Mouse (Mus musculus): ENCODE measurements around the gene F13a1.

The F13a1 gene

DNA sequence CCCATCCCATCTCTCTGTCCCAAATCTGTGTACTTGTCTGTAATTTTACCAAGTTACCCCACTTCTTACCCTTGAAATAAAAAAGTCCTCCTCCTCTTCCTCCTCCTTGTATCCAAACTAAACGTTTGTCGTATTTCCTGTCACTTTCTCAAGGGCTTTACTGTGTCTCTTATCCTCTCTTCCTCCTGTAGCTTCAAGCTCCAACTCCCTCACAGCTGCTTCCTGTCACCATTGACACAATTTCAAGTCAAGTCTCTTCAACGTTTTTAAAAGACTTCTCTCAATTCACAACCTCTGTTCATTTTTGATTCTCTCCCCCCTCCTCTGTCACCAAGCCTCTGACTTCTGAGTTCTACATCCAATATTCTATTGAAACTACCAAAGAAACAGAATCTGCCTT is at the start of gene F13a1:
Gene F13a1 (minus strand): TSS at position 119 of the 400 bp plus-strand sequence.
- no peak for DNase-seq (ENCODE audit: low read depth, low spot score)

DNA sequence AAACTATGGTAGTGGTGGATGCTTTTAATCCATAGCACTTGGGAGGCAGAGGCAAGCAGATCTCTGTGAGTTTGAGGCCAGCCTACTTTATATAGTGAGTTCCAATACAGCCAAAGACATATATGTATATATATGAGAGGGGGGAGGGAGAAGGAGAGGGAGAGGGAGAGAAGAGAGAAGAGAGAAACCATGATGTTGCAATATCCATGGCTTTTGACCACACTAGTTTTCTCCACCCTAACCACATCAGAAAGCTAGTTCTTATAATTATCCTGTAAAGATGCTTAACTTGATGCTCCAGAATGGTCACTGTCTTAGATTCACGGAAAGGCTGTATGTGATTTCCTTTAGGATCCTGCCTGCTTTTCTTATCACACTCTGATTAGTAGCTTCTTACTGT is 41.6 kb upstream of the F13a1 start:
- DNase-seq (ENCODE audit: low read depth, low spot score): no peak

DNA sequence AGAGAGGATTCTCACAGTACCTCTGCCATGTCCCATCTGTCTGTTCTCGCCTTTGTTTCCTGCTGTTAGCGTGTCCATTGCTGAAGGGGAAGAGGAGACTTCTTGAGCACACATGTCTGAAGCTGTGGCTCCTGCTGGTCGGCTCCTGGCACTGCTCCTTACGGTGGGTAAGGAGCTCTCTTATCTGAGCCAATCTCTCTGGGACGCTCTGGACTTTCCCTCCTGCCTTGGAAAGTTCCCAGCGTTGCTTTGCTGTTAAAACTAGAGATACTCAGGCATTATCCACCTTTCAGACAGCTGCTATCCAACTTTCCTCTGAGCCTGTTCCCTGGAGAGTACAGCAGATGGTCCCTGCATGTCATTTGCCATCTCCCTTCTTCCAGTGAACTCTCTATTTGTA is 39.1 kb upstream of the F13a1 start:
- no peak for DNase-seq (ENCODE audit: low read depth, low spot score)

- DNase-seq (ENCODE audit: low read depth, low spot score): no peak
These were observed 31.6 kb upstream of the F13a1 start for GRCm38 (mm10) chr13:37081506-37082241.

DNA sequence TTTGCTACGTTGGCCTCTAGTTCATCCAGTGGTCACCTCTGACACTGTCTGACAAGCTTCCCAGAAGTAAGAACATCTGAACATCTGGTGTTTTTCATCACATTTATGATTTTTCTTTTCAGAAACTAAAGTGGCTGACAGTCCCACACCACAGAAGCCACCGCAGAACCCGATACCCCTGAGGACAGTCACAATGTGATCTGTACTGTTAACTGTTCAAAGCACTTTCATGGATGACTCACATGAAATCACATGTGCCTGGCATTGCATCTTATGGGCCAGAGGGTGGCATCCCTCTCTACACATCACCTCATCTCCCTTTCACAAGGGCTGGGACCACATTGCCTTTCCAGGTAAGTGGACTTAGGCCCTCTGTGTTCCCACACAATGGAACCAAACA is 21.3 kb upstream of the F13a1 start:
- DNase-seq (ENCODE audit: low read depth, low spot score): no peak

GRCm38 (mm10) chr13:37070824-37071223 is 20.8 kb upstream of the F13a1 start:
- no peak for DNase-seq (ENCODE audit: low read depth, low spot score)

DNA sequence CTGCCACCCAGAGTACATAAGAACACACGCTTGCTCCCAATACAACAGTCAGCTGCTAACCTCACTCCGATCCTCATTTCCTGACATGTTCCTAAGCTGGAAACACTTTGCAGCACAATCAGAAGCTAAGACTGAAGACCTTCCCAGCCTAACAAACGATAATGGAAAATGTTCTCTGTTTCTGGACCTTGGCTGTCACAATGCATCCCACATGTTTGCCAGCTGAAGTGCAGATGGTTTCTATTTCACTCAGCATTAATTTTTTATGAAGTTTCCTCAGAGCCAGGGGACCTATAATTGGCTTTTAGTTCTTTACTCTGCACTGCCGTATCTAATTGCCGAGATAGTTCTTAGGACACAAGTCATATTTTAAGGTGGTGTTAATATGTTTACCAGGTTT is 10.8 kb upstream of the F13a1 start:
- peak; percentile 32 for DNase-seq (ENCODE audit: low read depth, low spot score)

- DNase-seq (ENCODE audit: low read depth, low spot score): peak; percentile 57
These were observed 6.6 kb upstream of the F13a1 start for GRCm38 (mm10) chr13:37056662-37057061.

GRCm38 (mm10) chr13:37049631-37050030 is 413 bp downstream of the F13a1 start:
- DNase-seq (ENCODE audit: low read depth, low spot score): no peak

DNA sequence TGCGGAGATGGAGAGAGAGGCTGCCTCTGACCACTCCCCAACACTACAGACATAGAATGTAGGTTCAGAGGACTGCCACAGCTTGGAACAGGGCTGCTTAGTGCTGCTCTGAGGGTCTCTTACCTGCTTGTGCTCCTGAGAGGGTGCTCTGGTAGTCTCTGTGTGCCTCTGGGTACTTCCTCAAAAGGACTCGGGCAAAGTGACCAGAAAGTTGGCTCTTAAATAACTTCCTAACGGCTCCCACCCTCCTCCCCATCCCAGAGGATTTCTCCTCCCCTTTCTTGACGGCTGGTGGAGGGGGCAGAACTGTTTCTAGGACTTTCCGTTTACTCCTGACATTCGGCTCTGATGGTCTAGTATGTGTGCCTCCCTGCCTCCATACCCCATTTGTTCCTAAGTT is 1.0 kb downstream of the F13a1 start:
- peak; percentile 22 for DNase-seq (ENCODE audit: low read depth, low spot score)

DNA sequence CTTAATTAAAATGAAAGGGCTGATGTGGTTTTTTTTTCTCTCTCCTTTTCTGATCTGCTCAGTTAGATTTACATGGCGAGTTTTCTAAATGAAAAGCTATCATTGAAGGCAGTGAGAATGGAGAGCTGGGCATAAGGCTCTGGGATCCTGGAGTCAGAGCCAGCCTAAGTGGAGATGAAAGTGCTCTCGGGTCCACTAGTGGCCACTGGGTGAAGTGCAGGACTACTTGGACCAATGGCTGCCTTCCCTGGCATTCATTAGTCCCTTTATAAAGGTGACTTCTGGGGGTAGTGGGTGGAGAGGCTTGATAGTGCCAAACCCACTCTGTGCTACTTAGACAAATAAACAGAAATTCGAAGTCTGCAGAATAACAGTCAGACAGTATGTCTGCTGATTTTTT is 5.0 kb downstream of the F13a1 start:
- no peak for DNase-seq (ENCODE audit: low read depth, low spot score)

- DNase-seq (ENCODE audit: low read depth, low spot score): no peak
These were observed 15.3 kb downstream of the F13a1 start for GRCm38 (mm10) chr13:37034745-37035144.

DNA sequence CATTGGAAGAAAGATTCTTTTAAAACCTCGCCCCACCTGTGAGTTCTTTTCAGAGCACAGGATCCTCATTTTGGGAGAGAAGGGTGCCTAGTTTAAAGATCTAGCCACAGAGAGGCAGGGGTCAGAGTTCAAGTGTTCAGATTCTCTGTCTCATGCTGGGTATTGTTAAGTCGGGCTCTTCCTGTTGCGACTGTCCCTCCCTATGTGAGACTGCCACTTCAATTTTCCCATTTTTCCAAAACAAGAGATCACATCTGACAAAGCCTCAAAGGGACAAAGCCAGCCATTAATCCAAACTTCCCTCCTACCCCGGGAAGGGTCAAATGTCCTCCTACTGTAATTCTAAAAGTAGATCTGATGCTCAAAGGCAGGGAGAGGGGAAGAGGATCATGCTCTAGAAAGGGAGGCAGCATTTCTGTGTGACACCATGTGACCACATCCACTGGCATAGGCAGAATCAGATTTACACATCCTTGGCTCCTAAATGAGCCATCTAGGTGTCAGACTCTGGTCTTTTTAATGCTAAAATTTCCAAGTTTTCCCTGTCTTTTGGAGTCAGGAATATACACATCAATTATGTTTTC is 24.0 kb downstream of the F13a1 start:
- no peak for DNase-seq (ENCODE audit: low read depth, low spot score)

DNA sequence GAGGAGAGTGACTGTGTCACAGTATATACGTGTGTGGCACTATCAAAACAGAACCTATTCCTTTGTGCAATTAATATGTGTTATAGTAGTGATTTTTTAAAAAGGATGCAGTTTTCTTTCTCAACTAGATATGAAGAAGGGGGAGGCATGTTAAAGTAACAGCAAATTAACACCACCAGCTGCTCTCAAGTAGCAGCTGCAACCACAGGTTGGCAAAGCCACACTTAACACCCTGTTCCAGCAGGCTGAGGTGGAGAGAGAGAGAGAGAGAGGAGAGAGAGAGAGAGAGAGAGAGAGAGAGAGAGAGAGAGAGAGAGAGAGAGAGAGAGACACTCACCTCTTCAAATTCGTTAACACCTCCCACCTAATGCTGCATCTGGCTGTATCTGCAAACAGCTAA is 28.5 kb downstream of the F13a1 start:
- DNase-seq (ENCODE audit: low read depth, low spot score): no peak

- DNase-seq (ENCODE audit: low read depth, low spot score): no peak
These were observed 39.3 kb downstream of the F13a1 start for GRCm38 (mm10) chr13:37010771-37011170.

GRCm38 (mm10) chr13:37006224-37006623 is 43.8 kb downstream of the F13a1 start:
- DNase-seq (ENCODE audit: low read depth, low spot score): no peak

DNA sequence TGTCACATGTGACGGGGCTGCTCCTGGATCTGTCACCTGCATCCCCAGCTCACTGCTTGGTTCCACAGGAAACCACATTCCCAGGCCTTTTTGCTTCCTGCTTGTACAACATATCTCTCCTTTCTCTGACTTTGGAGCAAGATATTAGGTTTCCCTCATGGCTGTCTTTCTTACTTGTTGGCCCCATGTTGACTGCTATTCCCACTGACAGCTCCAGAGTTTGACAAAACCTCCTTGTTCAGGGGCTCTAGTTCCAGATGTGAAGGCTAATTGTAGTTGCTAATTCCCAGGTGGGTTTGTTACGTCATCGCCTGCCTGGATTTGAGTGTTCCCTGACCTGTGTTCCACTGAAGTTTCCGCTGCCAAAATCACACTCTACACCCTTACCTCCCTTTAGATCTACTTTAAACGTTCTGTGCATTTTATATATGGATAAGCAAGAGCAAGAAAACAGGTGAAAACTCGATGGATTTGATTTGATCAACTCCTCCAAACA is 50.8 kb downstream of the F13a1 start:
- no peak for DNase-seq (ENCODE audit: low read depth, low spot score)

GRCm38 (mm10) chr13:36993593-36993992 is 56.5 kb downstream of the F13a1 start:
- no peak for DNase-seq (ENCODE audit: low read depth, low spot score)

- DNase-seq (ENCODE audit: low read depth, low spot score): no peak
These were observed 61.7 kb downstream of the F13a1 start for GRCm38 (mm10) chr13:36988392-36988791.

DNA sequence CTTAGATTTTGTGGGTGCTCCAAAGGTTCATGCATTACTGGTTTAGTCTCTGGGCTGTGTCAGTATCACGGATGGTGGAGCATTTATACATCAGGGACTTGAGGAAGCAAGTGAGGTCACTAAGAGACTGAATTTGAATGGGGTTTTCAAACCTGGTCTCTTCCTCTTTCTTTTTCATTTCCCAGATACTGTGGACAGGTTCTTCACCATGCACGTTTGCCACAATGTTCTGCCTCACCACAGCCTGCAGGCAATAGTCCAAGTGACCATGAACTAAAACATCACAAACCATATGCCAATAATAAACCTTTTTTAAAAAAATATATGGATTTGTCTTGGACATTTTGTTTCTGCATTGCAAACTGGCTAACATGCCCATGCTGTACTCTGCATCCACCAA is 77.0 kb downstream of the F13a1 start:
- no peak for DNase-seq (ENCODE audit: low read depth, low spot score)

- no peak for DNase-seq (ENCODE audit: low read depth, low spot score)
These were observed 77.8 kb downstream of the F13a1 start for GRCm38 (mm10) chr13:36972226-36972625.

DNA sequence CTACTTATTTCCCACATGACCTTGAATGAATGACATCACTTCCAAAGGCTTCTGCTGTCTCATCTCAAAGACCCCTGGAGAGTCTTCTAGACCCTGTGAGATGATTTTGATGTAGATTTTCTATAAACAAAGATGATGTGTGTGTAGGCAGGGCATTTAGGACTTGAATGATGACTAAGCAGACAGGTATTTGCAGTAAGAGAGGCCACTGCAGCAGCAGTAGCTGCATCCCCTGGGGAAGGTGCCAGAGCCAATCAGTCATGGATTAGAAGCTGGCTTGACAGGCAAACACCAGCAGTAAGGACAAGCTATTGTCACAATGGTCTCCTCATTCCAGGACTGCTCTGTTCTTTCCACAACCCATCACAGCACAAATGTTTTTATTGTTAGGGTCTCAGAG is 87.1 kb downstream of the F13a1 start:
- no peak for DNase-seq (ENCODE audit: low read depth, low spot score)

DNA sequence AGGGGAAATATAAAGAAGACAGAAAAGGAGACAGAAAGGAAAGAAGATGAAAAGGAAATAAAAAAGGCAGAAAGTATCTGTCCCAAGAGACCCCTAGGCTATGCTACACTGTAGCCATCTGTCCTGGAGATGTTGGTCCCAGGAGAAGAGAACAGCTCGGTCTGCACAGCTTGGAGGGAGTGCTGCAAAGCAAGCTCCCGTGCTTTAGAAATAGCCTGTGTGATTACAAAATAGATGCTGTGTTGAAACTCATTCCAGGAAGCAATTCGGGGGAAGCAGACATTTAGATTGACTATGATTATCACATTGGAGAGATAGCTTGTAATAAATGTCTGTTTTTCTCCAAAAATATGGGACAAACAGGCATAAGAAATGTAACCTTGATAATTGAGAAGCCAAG is 91.0 kb downstream of the F13a1 start:
- peak; percentile 8 for DNase-seq (ENCODE audit: low read depth, low spot score)

Data from skeletal muscle tissue, adult 2 months (tissue).